In genomic region chr19:44314871-44315414, GRCm38 (mm10) we compare ENCODE assay signal across 8 mouse cellular contexts. TPM values are rescaled to one million over a fixed set of nuclear protein-coding genes. Genes with fewer than 3 reads are reported as not detected.
A peak's percentile ranks its signal among the peaks of the same experiment; 100 is the strongest.
DNase-seq lines count a peak whose midpoint lies in the region; ATAC-seq and TF ChIP-seq lines count a peak whose summit lies in the region.

No protein-coding gene starts in this region.

- no peak for TF ChIP-seq CTCF in testis, adult 2 months (IDR thresholded peaks at IDR 0.05; ENCODE audit: control insufficient read depth, insufficient read depth, insufficient replicate concordance, low read depth, low read length)
- TF ChIP-seq CTCF in hindbrain, postnatal 0 days (IDR thresholded peaks at IDR 0.05; ENCODE audit: low read depth), result no peak

- no peak for TF ChIP-seq POLR2A in testis, adult 2 months (IDR thresholded peaks at IDR 0.05; ENCODE audit: control insufficient read depth, low read depth, low read length)

- WGBS in hindbrain, postnatal 0 days, result 3% methylated on average over 11 of the region's 11 CpGs
- WGBS in liver, embryonic 11.5 days, result 3% methylated on average over 11 of the region's 11 CpGs

- ATAC-seq in hindbrain, postnatal 0 days, result peak; percentile 84
- ATAC-seq in liver, embryonic 11.5 days (replicated peaks; ENCODE audit: low FRiP score), result peak; percentile 67

- H3K4me3 ChIP-seq in testis, adult 2 months (ENCODE audit: control insufficient read depth, low read depth, low read length), result peak overlapping the region; percentile 72
- peak overlapping the region; percentile 45 for H3K4me3 ChIP-seq in hindbrain, postnatal 0 days (ENCODE audit: low read length)
- H3K4me3 ChIP-seq in liver, embryonic 11.5 days (ENCODE audit: low read depth, low read length), result peak overlapping the region; percentile 60

- H3K9ac ChIP-seq in hindbrain, postnatal 0 days (replicated peaks; ENCODE audit: low read length), result peak overlapping the region; percentile 35
- H3K9ac ChIP-seq in liver, embryonic 11.5 days (ENCODE audit: low read depth, low read length), result peak overlapping the region; percentile 2

- H3K27ac ChIP-seq in testis, adult 2 months (ENCODE audit: control insufficient read depth, insufficient read depth, low read depth, low read length), result peak overlapping the region; percentile 67
- peak overlapping the region; percentile 41 for H3K27ac ChIP-seq in hindbrain, postnatal 0 days
- peak overlapping the region; percentile 40 for H3K27ac ChIP-seq in liver, embryonic 11.5 days (ENCODE audit: low read depth, low read length)

- intact Hi-C loops in gastrocnemius, postnatal 14 days (cut with DNase I; ENCODE audit: low total_unique reads), result no loop called here

- H3K4me2 ChIP-seq in hindbrain, postnatal 0 days (ENCODE audit: low read depth, low read length), result peak overlapping the region; percentile 81
- H3K4me2 ChIP-seq in liver, embryonic 11.5 days, result peak overlapping the region; percentile 83

- H3K36me3 ChIP-seq in testis, adult 2 months (ENCODE audit: control insufficient read depth, insufficient read depth, low read length), result no peaks in the 10 kb centered on the region
- H3K36me3 ChIP-seq in hindbrain, postnatal 0 days (ENCODE audit: insufficient read depth, low read length), result no peaks in the 10 kb centered on the region
- no peaks in the 10 kb centered on the region for H3K36me3 ChIP-seq in liver, embryonic 11.5 days (ENCODE audit: control insufficient read depth, insufficient read depth, low read length)

- no peaks in the 10 kb centered on the region for H3K9me3 ChIP-seq in hindbrain, postnatal 0 days (ENCODE audit: low read length)
- no peaks in the 10 kb centered on the region for H3K9me3 ChIP-seq in liver, embryonic 11.5 days (ENCODE audit: control insufficient read depth, low read length)

- no peak for DNase-seq in testis, postnatal 14 days (ENCODE audit: low spot score)
- peak; percentile 63 to 66 for DNase-seq in cerebellum, adult 18-20 months
- DNase-seq in gastrocnemius, postnatal 14 days, result peak; percentile 48
- DNase-seq in hindbrain, postnatal 0 days (ENCODE audit: low spot score), result peak; percentile 46
- DNase-seq in liver, embryonic 11.5 days (ENCODE audit: low spot score), result no peak
- DNase-seq in naive thymus-derived CD4-positive, alpha-beta T cell, adult 2 months (ENCODE audit: low read depth), result peak; percentile 72
- DNase-seq in thymus, postnatal 0 days (ENCODE audit: low spot score), result no peak

- peaks cover 11% of the 10 kb centered on the region for H3K4me1 ChIP-seq in testis, adult 2 months (ENCODE audit: control insufficient read depth, insufficient read depth, low read length)
- H3K4me1 ChIP-seq in hindbrain, postnatal 0 days (ENCODE audit: insufficient read depth, low read length), result peaks cover 3% of the 10 kb centered on the region; the same call in 1 of the 2 replicates
- H3K4me1 ChIP-seq in liver, embryonic 11.5 days (replicated peaks; ENCODE audit: control insufficient read depth, insufficient read depth, low read length), result peaks cover 18% of the 10 kb centered on the region

- H3K27me3 ChIP-seq in testis, adult 2 months (ENCODE audit: control insufficient read depth, insufficient read depth, low read length), result no peaks in the 10 kb centered on the region
- H3K27me3 ChIP-seq in hindbrain, postnatal 0 days (ENCODE audit: insufficient read depth, low read length), result no peaks in the 10 kb centered on the region
- H3K27me3 ChIP-seq in liver, embryonic 11.5 days (replicated peaks; ENCODE audit: control insufficient read depth, insufficient read depth, low read length), result no peaks in the 10 kb centered on the region; the same call in 1 of the 2 replicates

RNA-seq across cellular contexts. Expression of gene Scd4, which starts 17.9 kb away (rescaled TPM):
- 0.22 and 0.37 TPM in 2 replicates for polyA plus RNA-seq in testis, adult 2 months (2012; rRNA removed)
- under 1 TPM; 0.24 to 0.29 TPM for total RNA-seq in gastrocnemius, postnatal 14 days (2021)
- total RNA-seq in hindbrain, postnatal 0 days (2014; rRNA removed), result 0.84 and 1.5 TPM in 2 replicates
- polyA plus RNA-seq in hindbrain, postnatal 0 days (2015; fragmentation: Nextera tagmentation; extraction: Ambion mirVana), result 0.09 and 0.16 TPM in 2 replicates
- 0.06 and 0.16 TPM in 2 replicates for polyA plus RNA-seq in liver, embryonic 11.5 days (2014; fragmentation: Nextera tagmentation; extraction: Ambion mirVana)
- 0.18 TPM in 2 replicates for polyA plus RNA-seq in thymus, postnatal 0 days (2015; fragmentation: Nextera tagmentation; extraction: Ambion mirVana)

RNA-seq across cellular contexts. Expression of gene Scd2, which starts 21.5 kb away (rescaled TPM):
- polyA plus RNA-seq in testis, adult 2 months (2012; rRNA removed), result 60.9 and 71.6 TPM in 2 replicates
- total RNA-seq in gastrocnemius, postnatal 14 days (2021), result 10 to 100 TPM; 22.8 to 54.0 TPM
- 1,071 and 1,235 TPM in 2 replicates for total RNA-seq in hindbrain, postnatal 0 days (2014; rRNA removed)
- 274 and 291 TPM in 2 replicates for polyA plus RNA-seq in hindbrain, postnatal 0 days (2015; fragmentation: Nextera tagmentation; extraction: Ambion mirVana)
- 212 and 231 TPM in 2 replicates for polyA plus RNA-seq in liver, embryonic 11.5 days (2014; fragmentation: Nextera tagmentation; extraction: Ambion mirVana)
- polyA plus RNA-seq in thymus, postnatal 0 days (2015; fragmentation: Nextera tagmentation; extraction: Ambion mirVana), result 68.8 and 69.7 TPM in 2 replicates

Comparison
In these comparisons a context has a peak if more than half of its experiments do, and no peak if none do; other contexts are left out.
1. DNase-seq: peak in cerebellum, adult 18-20 months (2 of 2), gastrocnemius, postnatal 14 days (single experiment), hindbrain, postnatal 0 days (single experiment) and naive thymus-derived CD4-positive, alpha-beta T cell, adult 2 months (single experiment); none in testis, postnatal 14 days (single experiment), liver, embryonic 11.5 days (single experiment) and thymus, postnatal 0 days (single experiment).
2. Peak in every context shown above with its lines, with median percentiles within 50 percentile points of each other: H3K27ac ChIP-seq and H3K4me3 ChIP-seq.